23 mouse cellular contexts compared by ENCODE assay signal in the genomic region with DNA sequence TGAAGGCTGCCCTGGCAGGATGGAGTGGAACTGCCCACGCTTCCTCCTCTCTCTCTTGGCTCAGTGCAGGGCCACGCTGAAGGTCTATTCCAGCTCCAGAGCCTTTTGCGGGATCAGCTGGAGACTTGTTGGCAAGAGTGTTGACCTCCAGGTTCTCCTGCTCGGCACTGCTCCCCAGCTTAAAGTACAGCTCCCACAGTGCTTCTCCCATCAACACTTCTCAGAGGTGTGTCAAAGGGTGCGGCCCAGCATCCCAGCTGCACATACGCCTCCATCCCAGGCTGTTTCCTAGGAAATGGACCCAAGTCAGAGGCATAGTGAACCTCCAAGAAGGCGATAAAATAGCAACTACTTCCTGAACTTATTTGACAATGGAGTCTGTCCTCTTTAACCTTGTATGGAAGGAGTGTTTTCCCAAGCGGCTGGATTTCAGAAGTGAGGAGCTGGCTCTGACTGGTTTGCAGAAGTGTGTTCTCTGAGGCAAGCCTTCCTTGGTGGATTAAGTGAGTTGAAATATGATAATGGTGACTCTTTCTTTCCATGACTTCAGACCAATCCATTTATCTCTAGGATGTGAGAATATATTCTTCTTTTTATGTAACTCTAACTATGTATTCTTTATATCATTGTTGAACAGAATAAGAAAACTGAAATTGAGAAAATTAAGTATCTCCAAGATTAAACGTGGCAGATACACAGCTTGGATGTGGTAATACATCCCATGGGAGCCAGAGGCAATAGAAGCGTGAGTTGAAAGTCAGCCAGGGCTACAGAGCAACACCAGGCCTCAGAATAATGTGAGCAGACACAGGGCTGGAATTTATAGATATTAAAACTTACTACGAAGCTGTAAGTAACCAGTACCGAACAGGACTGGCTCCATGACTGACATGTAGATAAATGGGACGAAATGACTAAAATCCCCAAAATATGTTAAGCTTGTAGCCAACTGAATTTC. TPM values are rescaled to one million over a fixed set of nuclear protein-coding genes. Genes with fewer than 3 reads are reported as not detected.
DNase-seq lines count a peak whose midpoint lies in the region; ATAC-seq and TF ChIP-seq lines count a peak whose summit lies in the region.
"Had no signal": no experiment of that assay in that cellular context is flagged by ENCODE, and none has a peak within 500 bp of the region (broad histone marks: within the 10 kb centered on the region; RNA-seq: fewer than 3 reads in every experiment).

No protein-coding gene starts in this region.

- no peak overlapping the region for H3K4me2 ChIP-seq in heart, embryonic 13.5 days
- H3K4me2 ChIP-seq: hindbrain, embryonic 15.5 days; lung, embryonic 15.5 days had no signal

- H3K9ac ChIP-seq in heart, embryonic 13.5 days: no peak overlapping the region
- peak overlapping the region; percentile 32; the same call in 1 of the 2 replicates for H3K9ac ChIP-seq in ES-E14 (ENCODE audit: insufficient read depth, low read depth, low read length, poor library complexity, severe bottlenecking)
- H3K9ac ChIP-seq: hindbrain, embryonic 15.5 days; lung, embryonic 15.5 days had no signal

- 69% methylated on average over 13 of the region's 13 CpGs for WGBS in heart, embryonic 13.5 days

- H3K27me3 ChIP-seq in heart, embryonic 13.5 days (replicated peaks): no peaks in the 10 kb centered on the region
- H3K27me3 ChIP-seq: hindbrain, embryonic 15.5 days; lung, embryonic 15.5 days; megakaryocyte, embryonic 14.5 days had no signal

- 0 out of 2 replicates have a peak, but pooled peaks cover 4% of the 10 kb centered on the region for H3K4me1 ChIP-seq in heart, embryonic 13.5 days
- H3K4me1 ChIP-seq in ES-E14 (ENCODE audit: control insufficient read depth in 2 of 2, insufficient read depth in 2 of 2, low read length in 2 of 2, poor library complexity in 1 of 2): peaks cover 0 to 2% of the 10 kb centered on the region in 2 experiments; a peak in 1 of 4 replicates
- H3K4me1 ChIP-seq: hindbrain, embryonic 15.5 days; lung, embryonic 15.5 days; megakaryocyte, embryonic 14.5 days had no signal

- 0 out of 2 replicates have a peak, but pooled peaks have one; percentile 51 for ATAC-seq in cerebellum, adult (ENCODE audit: insufficient number of reproducible peaks, low FRiP score, low TSS enrichment)
- no peak for ATAC-seq in heart, embryonic 13.5 days (ENCODE audit: extremely low read depth, insufficient number of reproducible peaks, low FRiP score, low TSS enrichment)

- no peak for DNase-seq in cerebellum, adult 9-11 months
- no peak for DNase-seq in heart, postnatal 25 days (ENCODE audit: low spot score)
- DNase-seq in ES-E14 (ENCODE audit: low read depth, low spot score) (peak; percentile 6), liver (no peak)
- DNase-seq in heart, postnatal 4 days: peak; percentile 7
- no peak for DNase-seq in gastrocnemius, adult 8-10 months (ENCODE audit: low spot score in 2 of 2)
- DNase-seq: embryo, embryonic 11 days; kidney, adult 9 months; right cerebral cortex, postnatal 4 days; thymus, postnatal 36 days had no signal

- no peaks in the 10 kb centered on the region for H3K9me3 ChIP-seq in heart, embryonic 13.5 days
- no peaks in the 10 kb centered on the region for H3K9me3 ChIP-seq in ES-E14 (ENCODE audit: control insufficient read depth, insufficient read depth, low read depth, low read length)
- H3K9me3 ChIP-seq: hindbrain, embryonic 15.5 days; lung, embryonic 15.5 days had no signal

- H3K36me3 ChIP-seq in heart, embryonic 13.5 days: no peaks in the 10 kb centered on the region
- H3K36me3 ChIP-seq in ES-E14 (ENCODE audit: control insufficient read depth, insufficient read depth, low read length, poor library complexity, severe bottlenecking): no peaks in the 10 kb centered on the region
- H3K36me3 ChIP-seq: hindbrain, embryonic 15.5 days; lung, embryonic 15.5 days had no signal

- 0 out of 2 replicates have a peak overlapping the region, but pooled peaks have one; percentile 17 for H3K27ac ChIP-seq in heart, embryonic 13.5 days (replicated peaks)
- H3K27ac ChIP-seq in ES-E14 (ENCODE audit: insufficient read depth, low read depth, low read length, poor library complexity, severe bottlenecking): no peak overlapping the region
- H3K27ac ChIP-seq: hindbrain, embryonic 15.5 days; left cerebral cortex, adult 2 months; lung, embryonic 15.5 days had no signal

- H3K4me3 ChIP-seq in heart, embryonic 13.5 days: no peak overlapping the region
- no peak overlapping the region for H3K4me3 ChIP-seq in ES-E14 (ENCODE audit: insufficient read depth in 1 of 2, low read depth in 1 of 2, low read length in 2 of 2, poor library complexity in 1 of 2, severe bottlenecking in 1 of 2)
- H3K4me3 ChIP-seq: erythroblast, embryonic 14.5 days; hindbrain, embryonic 15.5 days; left cerebral cortex, adult 2 months; lung, embryonic 15.5 days; megakaryocyte, embryonic 14.5 days had no signal

- in situ Hi-C loops in ES-E14 (cut with MboI; ENCODE audit: low sequenced_read_pairs in 2 of 2, unreplicated experiment in 2 of 2): no loop called here

- intact Hi-C loops in heart, postnatal 25 days (cut with DNase I): no loop called here

TF ChIP-seq in ES-E14, 5 proteins besides CTCF, POLR2A, EP300 and RAD21:
- TF ChIP-seq MAFK (IDR thresholded peaks at IDR 0.05; ENCODE audit: insufficient read depth, low read depth, low read length) (no peak), ZNF384 (IDR thresholded peaks at IDR 0.05; ENCODE audit: low read depth, low read length) (no peak), ZC3H11A (IDR thresholded peaks at IDR 0.05; ENCODE audit: borderline replicate concordance, low read depth, low read length) (no peak)

RNA-seq across cellular contexts. Expression of gene Gm10198, which starts 23.9 kb away (rescaled TPM):
- polyA plus RNA-seq in heart, embryonic 13.5 days (2015; fragmentation: Nextera tagmentation; extraction: Ambion mirVana): not detected in 2 replicates
- not detected for total RNA-seq in heart, postnatal 25 days (2021)
- not detected in 2 replicates for total RNA-seq in ES-E14 (2012; rRNA removed)
- total RNA-seq in heart, postnatal 4 days (2021): not detected
- total RNA-seq in gastrocnemius, adult 8-10 months (2022): not detected
- total RNA-seq: granulocyte monocyte progenitor cell, adult 5-6 weeks; layer of hippocampus, adult 18-20 months; left cerebral cortex, adult 2 months; liver, adult 2 months; neutrophil, adult 5-6 weeks had no signal
- polyA plus RNA-seq: cerebellum, adult 2 months; erythroblast, embryonic 14.5 days; hindbrain, embryonic 15.5 days; liver, adult 2 months; lung, embryonic 15.5 days; stomach, embryonic 14.5 days had no signal

Comparison
In these comparisons a context has a peak if more than half of its experiments do, and no peak if none do; other contexts are left out.
1. DNase-seq: peak in ES-E14 (single experiment) and heart, postnatal 4 days (single experiment); none in cerebellum, adult 9-11 months (single experiment), heart, postnatal 25 days (single experiment), liver (single experiment) and gastrocnemius, adult 8-10 months (0 of 2).